In the genomic region with DNA sequence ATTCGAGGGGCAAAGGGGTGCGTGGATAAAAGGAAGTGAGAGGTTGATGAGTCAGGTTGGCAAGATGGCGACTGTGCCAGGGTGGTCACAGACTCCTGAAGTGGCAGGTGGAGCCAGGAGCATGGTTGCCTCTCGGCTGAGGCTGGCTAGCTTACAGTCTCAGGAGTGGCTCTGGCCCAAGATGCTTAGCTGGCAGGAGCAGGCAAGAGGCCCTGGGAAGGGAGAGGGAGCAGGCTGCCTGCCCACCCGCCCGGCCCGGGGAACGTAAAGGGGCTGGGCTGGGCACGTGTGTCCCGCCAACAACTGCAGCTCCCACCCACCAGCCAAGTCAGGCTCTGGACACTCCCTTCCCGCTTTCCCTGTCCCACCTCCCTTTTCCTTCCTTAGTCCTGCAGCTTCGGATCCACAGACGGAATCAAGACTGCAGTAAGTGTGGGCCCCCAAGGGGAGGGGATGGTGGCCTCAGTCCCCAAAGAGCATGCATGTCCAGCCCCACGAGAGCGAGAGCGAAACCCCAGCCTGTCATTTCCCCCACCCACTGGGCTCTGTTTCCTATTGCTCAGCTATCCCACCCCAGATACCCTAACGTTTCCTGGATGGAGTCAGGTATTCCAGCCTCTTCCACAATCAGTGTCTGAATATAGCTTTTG, we compare ENCODE assay signal across 8 mouse cellular contexts. TPM values are rescaled to one million over a fixed set of nuclear protein-coding genes. Genes with fewer than 3 reads are reported as not detected.
A peak's percentile ranks its signal among the peaks of the same experiment; 100 is the strongest.
DNase-seq lines count a peak whose midpoint lies in the region; ATAC-seq lines count a peak whose summit lies in the region.

No protein-coding gene starts in this region.

- ATAC-seq in midbrain, embryonic 13.5 days: no peak
- ATAC-seq in midbrain, embryonic 11.5 days (ENCODE audit: low FRiP score): no peak
- ATAC-seq in intestine, embryonic 16.5 days: no peak
- ATAC-seq in neural tube, embryonic 15.5 days (ENCODE audit: low FRiP score): no peak

- no peak for DNase-seq in midbrain, embryonic 11.5 days (ENCODE audit: low spot score, missing footprints)
- peak; percentile 83 for DNase-seq in gastrocnemius, postnatal 25 days
- no peak for DNase-seq in frontal cortex, postnatal 14 days (ENCODE audit: low spot score in 2 of 2)
- no peak for DNase-seq in embryo, embryonic 11 days
- no peak for DNase-seq in urinary bladder, adult 18-20 months (ENCODE audit: low spot score in 2 of 2)

- H3K4me1 ChIP-seq in midbrain, embryonic 13.5 days (replicated peaks): peaks cover 38% of the 10 kb centered on the region
- H3K4me1 ChIP-seq in midbrain, embryonic 11.5 days (ENCODE audit: control insufficient read depth, insufficient read depth, low read length): peaks cover 23% of the 10 kb centered on the region
- H3K4me1 ChIP-seq in intestine, embryonic 16.5 days (ENCODE audit: control insufficient read depth, insufficient read depth, low read length): peaks cover 34% of the 10 kb centered on the region
- H3K4me1 ChIP-seq in neural tube, embryonic 15.5 days: peaks cover 47% of the 10 kb centered on the region

- 71% methylated on average over 17 of the region's 17 CpGs for WGBS in midbrain, embryonic 13.5 days
- WGBS in midbrain, embryonic 11.5 days: 76% methylated on average over 17 of the region's 17 CpGs
- 45% methylated on average over 17 of the region's 17 CpGs for WGBS in intestine, embryonic 16.5 days
- WGBS in neural tube, embryonic 15.5 days: 59% methylated on average over 15 of the region's 17 CpGs

- H3K36me3 ChIP-seq in midbrain, embryonic 13.5 days: peaks cover 4% of the 10 kb centered on the region
- no peaks in the 10 kb centered on the region for H3K36me3 ChIP-seq in midbrain, embryonic 11.5 days (ENCODE audit: control insufficient read depth, insufficient read depth, low read length)
- no peaks in the 10 kb centered on the region; the same call in 1 of the 2 replicates for H3K36me3 ChIP-seq in intestine, embryonic 16.5 days (ENCODE audit: control insufficient read depth, insufficient read depth, low read length)
- H3K36me3 ChIP-seq in neural tube, embryonic 15.5 days: peaks cover 6% of the 10 kb centered on the region; the same call in 1 of the 2 replicates

- H3K27me3 ChIP-seq in midbrain, embryonic 13.5 days: no peaks in the 10 kb centered on the region
- H3K27me3 ChIP-seq in midbrain, embryonic 11.5 days (ENCODE audit: control insufficient read depth, insufficient read depth, low read length): no peaks in the 10 kb centered on the region
- H3K27me3 ChIP-seq in intestine, embryonic 16.5 days (replicated peaks; ENCODE audit: control insufficient read depth, insufficient read depth, low read length): no peaks in the 10 kb centered on the region
- H3K27me3 ChIP-seq in neural tube, embryonic 15.5 days (replicated peaks): no peaks in the 10 kb centered on the region

- no peaks in the 10 kb centered on the region for H3K9me3 ChIP-seq in midbrain, embryonic 13.5 days
- no peaks in the 10 kb centered on the region for H3K9me3 ChIP-seq in midbrain, embryonic 11.5 days (ENCODE audit: control insufficient read depth, low read length)
- no peaks in the 10 kb centered on the region for H3K9me3 ChIP-seq in intestine, embryonic 16.5 days (ENCODE audit: control insufficient read depth, low read length)
- H3K9me3 ChIP-seq in neural tube, embryonic 15.5 days (replicated peaks): no peaks in the 10 kb centered on the region

- peak overlapping the region; percentile 81; the same call in 1 of the 2 replicates for H3K4me2 ChIP-seq in midbrain, embryonic 13.5 days (replicated peaks)
- H3K4me2 ChIP-seq in midbrain, embryonic 11.5 days: no peak overlapping the region
- peak overlapping the region; percentile 69 for H3K4me2 ChIP-seq in intestine, embryonic 16.5 days (ENCODE audit: low read depth, low read length)
- H3K4me2 ChIP-seq in neural tube, embryonic 15.5 days: peak overlapping the region; percentile 78

- H3K4me3 ChIP-seq in midbrain, embryonic 13.5 days (replicated peaks): no peak overlapping the region
- H3K4me3 ChIP-seq in midbrain, embryonic 11.5 days (ENCODE audit: low read depth, low read length): no peak overlapping the region
- peak overlapping the region; percentile 28 for H3K4me3 ChIP-seq in intestine, embryonic 16.5 days (ENCODE audit: low read length)
- H3K4me3 ChIP-seq in neural tube, embryonic 15.5 days (replicated peaks): peak overlapping the region; percentile 14; the same call in 1 of the 2 replicates

- H3K9ac ChIP-seq in midbrain, embryonic 13.5 days (replicated peaks): no peak overlapping the region
- H3K9ac ChIP-seq in midbrain, embryonic 11.5 days (ENCODE audit: low read length): no peak overlapping the region
- H3K9ac ChIP-seq in intestine, embryonic 16.5 days (ENCODE audit: low read depth, low read length): peak overlapping the region; percentile 71
- H3K9ac ChIP-seq in neural tube, embryonic 15.5 days (replicated peaks): peak overlapping the region; percentile 36; the same call in 1 of the 2 replicates

- no peak overlapping the region for H3K27ac ChIP-seq in midbrain, embryonic 13.5 days
- no peak overlapping the region for H3K27ac ChIP-seq in midbrain, embryonic 11.5 days (ENCODE audit: low read depth, low read length)
- H3K27ac ChIP-seq in intestine, embryonic 16.5 days (ENCODE audit: low read length): peak overlapping the region; percentile 36
- H3K27ac ChIP-seq in neural tube, embryonic 15.5 days (replicated peaks): 0 out of 2 replicates have a peak overlapping the region, but pooled peaks have one; percentile 9

RNA-seq across cellular contexts. Expression of a gene that starts 1.7 kb away (rescaled TPM):
- 3.1 and 4.8 TPM in 2 replicates for polyA plus RNA-seq in midbrain, embryonic 13.5 days (2015; fragmentation: Nextera tagmentation; extraction: Ambion mirVana)
- polyA plus RNA-seq in midbrain, embryonic 11.5 days (2014; fragmentation: Nextera tagmentation; extraction: Ambion mirVana): 1.8 and 2.1 TPM in 2 replicates
- 10 to 100 TPM; 39.0 to 46.1 TPM for total RNA-seq in gastrocnemius, postnatal 25 days (2021)
- polyA plus RNA-seq in intestine, embryonic 16.5 days (2015; fragmentation: Nextera tagmentation; extraction: Ambion mirVana): 5.0 and 6.3 TPM in 2 replicates
- polyA plus RNA-seq in neural tube, embryonic 15.5 days (2015; fragmentation: Nextera tagmentation; extraction: Ambion mirVana): 4.5 and 5.6 TPM in 2 replicates

RNA-seq across cellular contexts. Expression of a gene that starts 14.2 kb away (rescaled TPM):
- 7.5 and 9.4 TPM in 2 replicates for polyA plus RNA-seq in midbrain, embryonic 13.5 days (2015; fragmentation: Nextera tagmentation; extraction: Ambion mirVana)
- polyA plus RNA-seq in midbrain, embryonic 11.5 days (2014; fragmentation: Nextera tagmentation; extraction: Ambion mirVana): 4.0 and 4.7 TPM in 2 replicates
- 1 to 10 TPM; 6.1 to 8.5 TPM for total RNA-seq in gastrocnemius, postnatal 25 days (2021)
- polyA plus RNA-seq in intestine, embryonic 16.5 days (2015; fragmentation: Nextera tagmentation; extraction: Ambion mirVana): 3.4 and 4.4 TPM in 2 replicates
- polyA plus RNA-seq in neural tube, embryonic 15.5 days (2015; fragmentation: Nextera tagmentation; extraction: Ambion mirVana): 15.4 and 17.6 TPM in 2 replicates

RNA-seq across cellular contexts. Expression of a gene that starts 19.9 kb away (rescaled TPM):
- polyA plus RNA-seq in midbrain, embryonic 13.5 days (2015; fragmentation: Nextera tagmentation; extraction: Ambion mirVana): 0.17 TPM in 1 of 2 replicates, not detected in the other
- 0.10 and 0.29 TPM in 2 replicates for polyA plus RNA-seq in midbrain, embryonic 11.5 days (2014; fragmentation: Nextera tagmentation; extraction: Ambion mirVana)
- not detected for total RNA-seq in gastrocnemius, postnatal 25 days (2021)
- 0.07 and 0.15 TPM in 2 replicates for polyA plus RNA-seq in intestine, embryonic 16.5 days (2015; fragmentation: Nextera tagmentation; extraction: Ambion mirVana)
- polyA plus RNA-seq in neural tube, embryonic 15.5 days (2015; fragmentation: Nextera tagmentation; extraction: Ambion mirVana): 0.14 TPM in 1 of 2 replicates, not detected in the other

RNA-seq across cellular contexts. Expression of a gene that starts 24.4 kb away (rescaled TPM):
- polyA plus RNA-seq in midbrain, embryonic 13.5 days (2015; fragmentation: Nextera tagmentation; extraction: Ambion mirVana): not detected in 2 replicates
- not detected in 2 replicates for polyA plus RNA-seq in midbrain, embryonic 11.5 days (2014; fragmentation: Nextera tagmentation; extraction: Ambion mirVana)
- total RNA-seq in gastrocnemius, postnatal 25 days (2021): not detected
- polyA plus RNA-seq in intestine, embryonic 16.5 days (2015; fragmentation: Nextera tagmentation; extraction: Ambion mirVana): 0.48 and 0.61 TPM in 2 replicates
- polyA plus RNA-seq in neural tube, embryonic 15.5 days (2015; fragmentation: Nextera tagmentation; extraction: Ambion mirVana): 0.69 TPM in 1 of 2 replicates, not detected in the other

RNA-seq across cellular contexts. Expression of a gene that starts 24.7 kb away (rescaled TPM):
- polyA plus RNA-seq in midbrain, embryonic 13.5 days (2015; fragmentation: Nextera tagmentation; extraction: Ambion mirVana): 0.06 and 0.09 TPM in 2 replicates
- polyA plus RNA-seq in midbrain, embryonic 11.5 days (2014; fragmentation: Nextera tagmentation; extraction: Ambion mirVana): not detected in 2 replicates
- total RNA-seq in gastrocnemius, postnatal 25 days (2021): under 1 TPM; 0.19 to 0.61 TPM
- polyA plus RNA-seq in intestine, embryonic 16.5 days (2015; fragmentation: Nextera tagmentation; extraction: Ambion mirVana): 18.4 and 21.7 TPM in 2 replicates
- 0.36 and 2.5 TPM in 2 replicates for polyA plus RNA-seq in neural tube, embryonic 15.5 days (2015; fragmentation: Nextera tagmentation; extraction: Ambion mirVana)

Comparison
In these comparisons a context has a peak if more than half of its experiments do, and no peak if none do; other contexts are left out.
1. H3K27ac ChIP-seq: peak in intestine, embryonic 16.5 days (single experiment) and neural tube, embryonic 15.5 days (single experiment); none in midbrain, embryonic 13.5 days (single experiment) and midbrain, embryonic 11.5 days (single experiment).
2. H3K4me3 ChIP-seq: peak in intestine, embryonic 16.5 days (single experiment) and neural tube, embryonic 15.5 days (single experiment); none in midbrain, embryonic 13.5 days (single experiment) and midbrain, embryonic 11.5 days (single experiment).
3. H3K9ac ChIP-seq: peak in intestine, embryonic 16.5 days (single experiment) and neural tube, embryonic 15.5 days (single experiment); none in midbrain, embryonic 13.5 days (single experiment) and midbrain, embryonic 11.5 days (single experiment).